Mouse (Mus musculus): ENCODE results near the gene Cradd. TPM values are rescaled to one million over a fixed set of nuclear protein-coding genes. Genes with fewer than 3 reads are reported as not detected.

Gene Cradd
- total RNA-seq, 2 experiments from 2014 or later = 3.8 to 10.7 TPM

DNA sequence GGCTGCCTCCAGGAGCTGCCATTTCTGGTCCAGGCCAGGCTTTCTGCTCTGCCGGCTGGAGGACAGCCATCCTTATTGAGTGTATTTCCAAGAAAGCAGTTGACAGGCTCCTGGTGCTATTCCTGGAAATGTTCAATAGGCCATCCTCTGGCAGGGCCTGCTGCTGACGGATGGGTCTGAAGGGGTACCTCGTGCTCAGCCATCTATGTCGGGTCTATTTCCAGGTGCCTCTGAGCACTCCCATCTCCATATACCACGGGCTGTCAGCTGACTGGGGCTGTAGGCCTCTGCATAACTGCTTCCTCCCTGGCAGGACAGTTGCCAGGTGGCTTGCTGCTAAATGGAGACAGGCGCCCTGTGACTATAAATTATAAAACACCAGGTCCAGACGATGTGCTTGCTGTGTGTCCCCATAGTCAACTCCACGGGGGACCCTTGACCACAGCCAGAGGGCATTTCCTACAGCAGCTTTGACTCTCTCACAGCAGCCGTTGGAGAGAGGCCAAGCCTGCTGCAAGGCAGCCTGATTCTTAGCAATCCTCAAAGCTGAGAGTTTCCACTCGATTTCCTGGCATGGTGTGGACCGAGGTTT, 181.0 kb downstream of the Cradd start:
- 0 out of 2 replicates have a peak, but pooled peaks have one; percentile 18 for ATAC-seq (replicated peaks; ENCODE audit: poor library complexity)

DNA sequence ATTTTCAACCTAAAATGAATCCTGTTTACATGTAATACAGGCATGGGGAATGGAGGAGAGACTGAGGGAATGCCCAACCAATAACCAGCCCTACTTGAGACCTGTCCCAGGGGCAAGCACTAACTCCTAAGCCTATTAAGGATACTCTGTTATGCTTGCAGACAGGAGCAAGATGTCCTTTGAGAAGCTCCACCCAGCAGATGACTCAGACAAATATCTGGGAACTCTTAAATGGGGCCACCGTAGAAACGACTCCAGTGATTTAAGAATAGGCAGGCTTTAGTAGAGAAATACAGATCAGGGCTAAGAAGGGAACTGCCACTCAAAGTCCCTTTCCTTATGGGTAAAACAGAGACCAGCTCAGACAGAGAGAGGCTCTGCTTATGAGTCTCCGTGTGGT, 182.9 kb downstream of the Cradd start:
- ATAC-seq (replicated peaks; ENCODE audit: poor library complexity) = no peak

DNA sequence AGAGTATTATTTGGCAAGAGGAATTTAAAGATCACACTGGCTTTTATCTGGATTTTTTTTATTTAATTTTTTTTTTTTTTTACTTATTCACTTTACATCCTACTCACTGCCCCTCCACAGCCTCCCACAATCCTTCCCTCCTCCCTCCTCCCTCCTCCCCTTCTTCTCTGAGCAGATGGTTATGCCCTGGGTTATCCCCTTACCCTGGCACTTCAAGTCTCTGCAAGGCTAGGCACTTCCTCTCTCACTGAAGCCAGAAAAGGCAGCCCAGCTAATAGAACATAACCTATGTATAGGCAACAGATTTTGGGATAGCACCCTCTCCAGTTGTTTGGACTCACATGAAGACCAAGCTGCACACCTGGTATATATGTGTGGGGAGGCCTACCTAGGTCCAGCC, 183.7 kb downstream of the Cradd start:
- no peak for ATAC-seq (replicated peaks; ENCODE audit: poor library complexity)

DNA sequence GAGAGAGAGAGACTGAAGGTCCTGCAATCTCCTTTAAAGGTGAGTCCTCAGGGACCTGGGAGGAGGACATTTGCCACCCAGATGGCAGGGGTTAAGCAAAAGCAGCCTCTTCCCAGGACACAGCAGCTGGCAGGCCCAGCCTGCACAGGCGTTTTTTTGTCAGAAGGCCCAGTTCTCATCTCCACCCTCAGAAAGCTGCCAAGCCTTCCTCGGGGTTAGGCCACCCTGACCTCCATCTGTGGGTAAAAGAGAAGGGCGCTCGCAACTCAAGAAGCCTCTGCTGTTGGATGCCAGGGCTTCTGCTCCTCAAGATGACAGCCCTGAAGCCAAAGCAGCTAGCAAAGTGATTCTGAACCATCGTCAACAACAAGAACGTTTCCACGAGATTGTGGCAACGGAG, 184.3 kb downstream of the Cradd start:
- no peak for ATAC-seq (replicated peaks; ENCODE audit: poor library complexity)

DNA sequence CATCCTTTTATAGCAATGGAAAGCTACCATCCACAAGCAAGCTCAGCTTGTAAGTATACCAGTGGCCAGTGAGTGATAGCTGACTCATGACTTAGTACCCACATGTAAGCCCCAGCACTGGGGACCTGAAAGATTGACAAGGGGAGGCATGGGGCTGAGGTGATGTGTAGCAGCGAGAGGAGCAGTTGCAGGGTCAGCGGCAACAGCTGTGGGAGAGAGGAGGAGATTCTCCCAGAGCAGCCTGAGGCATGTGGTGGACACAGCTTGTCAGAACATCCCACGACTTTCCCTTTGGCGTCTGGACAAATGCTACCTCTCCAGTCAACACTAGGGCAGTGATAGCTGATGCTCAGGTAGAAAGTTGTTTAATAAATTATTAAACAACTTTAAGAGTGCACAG, 190.9 kb downstream of the Cradd start:
- ATAC-seq (replicated peaks; ENCODE audit: poor library complexity) = no peak

Other genes starting within 250 kb of the Cradd start
- gene Socs2, start 93.0 kb upstream of the Cradd start, total RNA-seq (2015) = 1.0 TPM in 1 of 2 replicates, not detected in the other
- gene Socs2, start 93.0 kb upstream of the Cradd start, total RNA-seq (2017) = 0.33 and 0.61 TPM in 2 replicates
- gene Mrpl42, start 177.8 kb upstream of the Cradd start, total RNA-seq (2015) = 241 and 298 TPM in 2 replicates
- gene Mrpl42, start 177.8 kb upstream of the Cradd start, total RNA-seq (2017) = 245 and 254 TPM in 2 replicates
- gene Ube2n, start 191.0 kb upstream of the Cradd start, total RNA-seq (2015) = 425 and 475 TPM in 2 replicates
- gene Ube2n, start 191.0 kb upstream of the Cradd start, total RNA-seq (2017) = 133 and 146 TPM in 2 replicates
- 66.1 and 67.2 TPM in 2 replicates for gene Nudt4, start 240.0 kb upstream of the Cradd start, total RNA-seq (2015)
- gene Nudt4, start 240.0 kb upstream of the Cradd start, total RNA-seq (2017) = 53.7 and 60.6 TPM in 2 replicates